Mouse (Mus musculus): ENCODE data around the gene Gm17304. TPM values are rescaled to one million over a fixed set of nuclear protein-coding genes. Genes with fewer than 3 reads are reported as not detected.

The Gm17304 gene
- polyA plus RNA-seq, 1 experiment from 2014 or later, result not detected

GRCm38 (mm10) chr5:106597472-106597871, 11.4 kb upstream of the Gm17304 start:
- no peak overlapping the region for H3K4me3 ChIP-seq (replicated peaks; ENCODE audit: low read depth, low read length)
- 93% methylated on average over 2 of the region's 2 CpGs for WGBS
- H3K27me3 ChIP-seq (ENCODE audit: insufficient read depth, low read length), result no peaks in the 10 kb centered on the region
- no peaks in the 10 kb centered on the region for H3K9me3 ChIP-seq (replicated peaks; ENCODE audit: low read length)
- H3K27ac ChIP-seq, result no peak overlapping the region
- no peak overlapping the region for H3K4me2 ChIP-seq (ENCODE audit: low read length)
- DNase-seq (ENCODE audit: low spot score), result no peak
- no peaks in the 10 kb centered on the region for H3K4me1 ChIP-seq (replicated peaks; ENCODE audit: insufficient read depth, low read length)
- H3K9ac ChIP-seq (ENCODE audit: low read depth, low read length), result no peak overlapping the region
- TF ChIP-seq CTCF (IDR thresholded peaks at IDR 0.05; ENCODE audit: low read depth), result no peak
- no peak for ATAC-seq (replicated peaks; ENCODE audit: low FRiP score, low read depth)
- H3K36me3 ChIP-seq (ENCODE audit: insufficient read depth, low read length), result no peaks in the 10 kb centered on the region

- TF ChIP-seq CTCF (IDR thresholded peaks at IDR 0.05; ENCODE audit: low read depth), result no peak
- ATAC-seq (replicated peaks; ENCODE audit: low FRiP score, low read depth), result no peak
- Histone ChIP-seq H3K4me3 (replicated peaks; ENCODE audit: low read depth, low read length) (no peak overlapping the region), H3K9ac (ENCODE audit: low read depth, low read length) (no peak overlapping the region), H3K4me1 (replicated peaks; ENCODE audit: insufficient read depth, low read length) (no peaks in the 10 kb centered on the region), H3K27me3 (ENCODE audit: insufficient read depth, low read length) (no peaks in the 10 kb centered on the region), H3K27ac (no peak overlapping the region), H3K36me3 (ENCODE audit: insufficient read depth, low read length) (no peaks in the 10 kb centered on the region), H3K9me3 (replicated peaks; ENCODE audit: low read length) (no peaks in the 10 kb centered on the region), H3K4me2 (ENCODE audit: low read length) (no peak overlapping the region)
- WGBS, result 89% methylated on average over 8 of the region's 8 CpGs
- no peak for DNase-seq (ENCODE audit: low spot score)
These were observed 9.4 kb upstream of the Gm17304 start for GRCm38 (mm10) chr5:106599482-106599881.

GRCm38 (mm10) chr5:106604381-106604780, 4.5 kb upstream of the Gm17304 start:
- TF ChIP-seq CTCF (IDR thresholded peaks at IDR 0.05; ENCODE audit: low read depth), result no peak
- no peaks in the 10 kb centered on the region for H3K27me3 ChIP-seq (ENCODE audit: insufficient read depth, low read length)
- no peak for DNase-seq (ENCODE audit: low spot score)
- H3K9me3 ChIP-seq (replicated peaks; ENCODE audit: low read length), result no peaks in the 10 kb centered on the region
- no peaks in the 10 kb centered on the region for H3K36me3 ChIP-seq (ENCODE audit: insufficient read depth, low read length)
- no peak overlapping the region for H3K27ac ChIP-seq
- no peaks in the 10 kb centered on the region for H3K4me1 ChIP-seq (replicated peaks; ENCODE audit: insufficient read depth, low read length)
- no peak overlapping the region for H3K4me3 ChIP-seq (replicated peaks; ENCODE audit: low read depth, low read length)
- ATAC-seq (replicated peaks; ENCODE audit: low FRiP score, low read depth), result no peak
- H3K9ac ChIP-seq (ENCODE audit: low read depth, low read length), result no peak overlapping the region
- no peak overlapping the region for H3K4me2 ChIP-seq (ENCODE audit: low read length)
- 79% methylated on average over 5 of the region's 5 CpGs for WGBS

GRCm38 (mm10) chr5:106605096-106605495, 3.8 kb upstream of the Gm17304 start:
- H3K9ac ChIP-seq (ENCODE audit: low read depth, low read length), result no peak overlapping the region
- DNase-seq (ENCODE audit: low spot score), result no peak
- ATAC-seq (replicated peaks; ENCODE audit: low FRiP score, low read depth), result no peak
- H3K4me2 ChIP-seq (ENCODE audit: low read length), result no peak overlapping the region
- H3K36me3 ChIP-seq (ENCODE audit: insufficient read depth, low read length), result no peaks in the 10 kb centered on the region
- WGBS, result 77% methylated on average over 6 of the region's 6 CpGs
- no peaks in the 10 kb centered on the region for H3K27me3 ChIP-seq (ENCODE audit: insufficient read depth, low read length)
- TF ChIP-seq CTCF (IDR thresholded peaks at IDR 0.05; ENCODE audit: low read depth), result no peak
- H3K27ac ChIP-seq, result no peak overlapping the region
- H3K4me1 ChIP-seq (replicated peaks; ENCODE audit: insufficient read depth, low read length), result no peaks in the 10 kb centered on the region
- H3K9me3 ChIP-seq (replicated peaks; ENCODE audit: low read length), result no peaks in the 10 kb centered on the region
- H3K4me3 ChIP-seq (replicated peaks; ENCODE audit: low read depth, low read length), result no peak overlapping the region

- no peak for TF ChIP-seq CTCF (IDR thresholded peaks at IDR 0.05; ENCODE audit: low read depth)
- peak; percentile 10 for DNase-seq (ENCODE audit: low spot score)
- ATAC-seq (replicated peaks; ENCODE audit: low FRiP score, low read depth), result no peak
These were observed 1.8 kb upstream of the Gm17304 start for GRCm38 (mm10) chr5:106607081-106607480.

GRCm38 (mm10) chr5:106612151-106612550, 3.3 kb downstream of the Gm17304 start:
- Histone ChIP-seq H3K4me3 (replicated peaks; ENCODE audit: low read depth, low read length) (no peak overlapping the region), H3K4me2 (ENCODE audit: low read length) (no peak overlapping the region), H3K27ac (no peak overlapping the region), H3K9ac (ENCODE audit: low read depth, low read length) (no peak overlapping the region), H3K27me3 (ENCODE audit: insufficient read depth, low read length) (no peaks in the 10 kb centered on the region), H3K36me3 (ENCODE audit: insufficient read depth, low read length) (0 out of 2 replicates have a peak, but pooled peaks cover 4% of the 10 kb centered on the region), H3K9me3 (replicated peaks; ENCODE audit: low read length) (no peaks in the 10 kb centered on the region), H3K4me1 (replicated peaks; ENCODE audit: insufficient read depth, low read length) (no peaks in the 10 kb centered on the region)
- no peak for DNase-seq (ENCODE audit: low spot score)
- TF ChIP-seq CTCF (IDR thresholded peaks at IDR 0.05; ENCODE audit: low read depth), result no peak
- 73% methylated on average over 2 of the region's 2 CpGs for WGBS
- ATAC-seq (replicated peaks; ENCODE audit: low FRiP score, low read depth), result no peak

More at GRCm38 (mm10) chr5:106607081-106607480, 1.8 kb upstream of the Gm17304 start:
- H3K27me3 ChIP-seq (ENCODE audit: insufficient read depth, low read length), result no peaks in the 10 kb centered on the region
- no peak overlapping the region for H3K4me2 ChIP-seq (ENCODE audit: low read length)
- H3K4me3 ChIP-seq (replicated peaks; ENCODE audit: low read depth, low read length), result no peak overlapping the region
- H3K4me1 ChIP-seq (replicated peaks; ENCODE audit: insufficient read depth, low read length), result no peaks in the 10 kb centered on the region
- H3K27ac ChIP-seq, result no peak overlapping the region
- H3K9ac ChIP-seq (ENCODE audit: low read depth, low read length), result no peak overlapping the region
- WGBS, result 60% methylated on average over 5 of the region's 5 CpGs
- H3K36me3 ChIP-seq (ENCODE audit: insufficient read depth, low read length), result 0 out of 2 replicates have a peak, but pooled peaks cover 2% of the 10 kb centered on the region
- no peaks in the 10 kb centered on the region for H3K9me3 ChIP-seq (replicated peaks; ENCODE audit: low read length)

- H3K4me2 ChIP-seq (ENCODE audit: low read length), result no peak overlapping the region
- H3K9ac ChIP-seq (ENCODE audit: low read depth, low read length), result no peak overlapping the region
- 65% methylated on average over 7 of the region's 7 CpGs for WGBS
- 0 out of 2 replicates have a peak, but pooled peaks cover 4% of the 10 kb centered on the region for H3K36me3 ChIP-seq (ENCODE audit: insufficient read depth, low read length)
- no peak overlapping the region for H3K27ac ChIP-seq
- ATAC-seq (replicated peaks; ENCODE audit: low FRiP score, low read depth) (no peak), DNase-seq (ENCODE audit: low spot score) (no peak)
- H3K4me1 ChIP-seq (replicated peaks; ENCODE audit: insufficient read depth, low read length), result no peaks in the 10 kb centered on the region
- no peaks in the 10 kb centered on the region for H3K27me3 ChIP-seq (ENCODE audit: insufficient read depth, low read length)
- no peak for TF ChIP-seq CTCF (IDR thresholded peaks at IDR 0.05; ENCODE audit: low read depth)
- no peak overlapping the region for H3K4me3 ChIP-seq (replicated peaks; ENCODE audit: low read depth, low read length)
- no peaks in the 10 kb centered on the region for H3K9me3 ChIP-seq (replicated peaks; ENCODE audit: low read length)
These were observed 5.7 kb downstream of the Gm17304 start for GRCm38 (mm10) chr5:106614570-106614969.

All from kidney, postnatal 0 days (tissue).